Mouse (Mus musculus) heart, adult 9 months (tissue): ENCODE data around the gene Hapln4.
"Not testable (repeated sequence)": the region's sequence is repeated elsewhere in the genome, so short reads cannot be mapped to it uniquely, and the experiment has no call there.

ENCODE experiments used
- DNase-seq, 2 experiments: peaks; one replicate each; pipeline ENCODE4 v3.0.0; 2022; ENCODE audit warnings: low spot score in 2 of 2

Gene Hapln4

DNA sequence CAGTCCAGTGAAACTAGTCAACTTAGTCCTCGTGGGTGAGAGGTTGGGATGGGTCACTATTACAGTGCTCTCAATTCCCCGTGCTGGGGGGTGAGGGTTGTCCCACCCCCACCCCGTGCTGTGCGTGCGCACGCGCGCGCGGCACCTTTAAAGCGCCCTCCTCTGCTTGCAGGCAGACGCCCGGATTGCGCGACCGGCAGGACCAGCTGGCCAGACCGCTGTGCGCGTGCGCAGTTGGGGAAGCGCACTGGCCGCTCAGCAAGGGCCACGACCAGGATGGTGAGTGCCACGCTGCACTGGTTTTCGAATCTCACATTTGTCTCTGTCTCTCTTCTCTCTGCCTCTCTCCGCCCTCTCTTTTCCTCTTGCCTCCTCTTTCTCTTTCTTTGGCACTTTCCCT, at the start of gene Hapln4:
TSS of gene Hapln4 (plus strand) at position 173 of the 400 bp plus-strand sequence.
- no peak for DNase-seq

DNA sequence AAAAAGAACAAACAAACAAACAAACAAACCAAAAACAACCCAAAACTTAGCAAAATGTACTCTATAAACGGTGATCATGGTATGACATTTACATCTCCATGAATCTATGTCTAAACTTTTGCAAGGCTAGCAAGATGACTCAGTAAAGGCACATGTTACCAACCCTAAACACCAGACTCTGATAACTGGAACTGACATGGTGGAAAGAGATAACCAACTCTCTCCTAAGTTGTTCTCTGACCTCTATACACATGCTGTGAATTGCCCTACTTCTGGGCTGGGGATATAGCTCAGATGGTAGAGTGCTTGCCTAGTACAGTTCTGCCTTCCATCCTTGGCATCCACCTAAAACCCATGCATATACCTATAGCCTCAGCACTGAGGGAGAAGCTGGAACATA, 45.3 kb upstream of the Hapln4 start:
- no peak for DNase-seq

DNA sequence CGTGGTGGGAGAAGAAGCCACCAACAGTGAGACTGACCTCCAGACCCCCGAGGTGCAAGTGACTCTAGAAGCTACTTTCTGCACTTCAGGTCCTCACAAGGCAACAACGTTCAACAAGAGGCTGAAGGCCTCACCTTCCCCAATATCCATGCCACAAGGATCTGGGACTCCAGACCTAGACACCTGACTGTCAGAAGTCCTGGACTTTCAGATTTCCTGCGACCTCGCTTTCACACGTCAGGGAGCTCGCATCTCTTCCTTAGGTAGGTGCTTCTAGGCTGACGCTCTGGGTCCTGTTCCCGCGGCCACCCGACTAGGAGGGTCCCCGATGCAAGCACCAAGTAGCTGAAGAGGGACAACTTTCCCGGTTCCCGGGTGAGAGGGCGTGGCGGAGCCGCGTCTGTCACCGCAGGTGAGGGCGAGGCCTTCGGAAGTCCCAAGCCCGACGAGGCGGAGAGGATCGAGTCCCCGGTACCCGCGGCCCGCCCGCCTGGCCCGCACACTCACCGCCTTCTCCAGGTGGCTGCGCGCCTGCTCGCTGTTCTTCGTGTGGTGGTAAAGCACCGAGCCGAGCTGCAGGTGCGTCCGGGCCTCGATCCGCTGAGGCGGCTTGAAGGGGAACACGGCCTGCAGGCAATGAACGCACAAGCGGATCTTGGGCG, 41.2 kb upstream of the Hapln4 start:
- DNase-seq = no peak

DNA sequence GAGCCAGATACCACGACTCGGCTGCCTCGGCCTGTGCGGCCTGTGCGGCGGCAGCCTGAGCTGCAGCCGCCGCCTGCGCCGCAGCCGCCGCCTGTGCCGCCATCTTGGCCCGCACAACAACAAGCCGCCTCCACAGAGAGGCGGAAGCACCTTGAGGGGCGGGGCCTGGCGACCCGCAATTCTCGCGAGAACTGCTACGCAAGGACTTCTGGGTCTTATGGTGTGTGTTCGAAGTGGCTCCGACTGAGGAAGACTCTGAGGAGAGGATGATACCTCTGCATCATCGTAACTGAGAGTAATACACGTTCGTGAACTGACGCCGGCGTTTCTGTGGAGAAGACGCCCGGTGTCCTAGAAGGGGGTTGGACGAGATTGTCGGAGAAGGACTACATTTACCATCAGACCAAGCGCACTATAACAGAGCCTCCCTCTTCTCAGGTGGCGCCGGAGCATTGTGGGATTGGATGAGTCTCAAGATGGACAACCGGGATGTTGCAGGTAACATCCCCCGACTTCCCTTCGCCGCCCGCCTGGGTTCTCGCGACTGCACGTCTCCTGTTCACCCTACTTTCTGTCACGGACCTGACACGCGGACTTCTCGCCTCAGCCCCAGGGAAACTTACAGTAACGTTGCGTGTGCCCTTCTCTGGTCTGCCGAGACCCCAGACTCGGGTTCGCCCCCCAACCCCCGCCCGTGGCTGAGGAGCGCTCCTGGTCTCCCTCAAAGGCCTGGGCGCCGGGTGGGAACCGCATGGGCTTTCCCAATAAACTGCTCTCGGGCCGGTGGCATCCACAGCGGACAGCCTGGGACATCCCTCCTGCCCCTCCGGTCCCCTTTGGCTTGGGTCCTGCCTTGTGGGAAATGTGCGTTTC, 40.4 kb upstream of the Hapln4 start, which contains the start of the genes Mau2 and Sugp1:
TSS of gene Mau2 (minus strand) at position 152 of the 873 bp plus-strand sequence.
TSS of gene Sugp1 (plus strand) at position 231 of the 873 bp plus-strand sequence.
- DNase-seq = peak; percentile 89 to 97

DNA sequence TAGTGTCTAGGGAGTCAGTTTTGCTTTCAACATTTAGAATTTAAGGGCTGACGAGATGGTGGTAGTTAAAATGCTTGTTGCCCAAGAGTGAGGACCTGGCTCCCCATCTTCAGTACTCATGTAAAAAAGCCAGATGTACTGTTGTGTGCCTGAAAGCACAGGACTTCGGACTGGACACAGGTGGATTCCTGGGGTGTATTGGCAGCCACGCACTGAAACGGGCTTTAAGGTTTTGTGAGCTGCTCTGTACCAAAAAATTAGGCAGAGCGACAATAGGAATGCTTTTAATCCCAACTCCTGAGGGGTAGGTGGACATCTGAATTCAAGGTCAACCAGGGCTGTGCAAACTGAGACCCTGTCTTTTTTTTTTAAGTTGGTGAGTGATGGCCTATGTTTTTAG, 39.3 kb upstream of the Hapln4 start:
- DNase-seq = no peak

DNA sequence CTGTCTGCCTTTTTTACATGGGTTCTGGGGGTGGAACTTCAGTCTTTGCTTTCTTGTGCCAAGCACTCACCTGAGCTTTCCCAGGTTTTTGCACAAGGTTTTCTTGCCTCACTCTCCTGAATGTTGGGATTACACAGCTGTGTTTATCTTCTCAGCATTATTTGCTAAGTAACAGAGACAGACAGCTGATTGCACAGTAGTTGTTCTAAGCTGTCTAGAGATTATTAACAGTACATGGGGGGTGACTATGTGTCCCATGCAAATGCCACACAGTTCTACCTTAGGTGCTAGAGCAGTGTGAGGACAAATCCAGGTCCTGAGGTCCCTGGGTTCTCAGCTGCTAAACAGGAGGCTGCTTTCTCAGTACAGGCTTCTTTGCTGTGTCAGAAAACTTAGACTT, 33.6 kb upstream of the Hapln4 start:
- no peak for DNase-seq

DNA sequence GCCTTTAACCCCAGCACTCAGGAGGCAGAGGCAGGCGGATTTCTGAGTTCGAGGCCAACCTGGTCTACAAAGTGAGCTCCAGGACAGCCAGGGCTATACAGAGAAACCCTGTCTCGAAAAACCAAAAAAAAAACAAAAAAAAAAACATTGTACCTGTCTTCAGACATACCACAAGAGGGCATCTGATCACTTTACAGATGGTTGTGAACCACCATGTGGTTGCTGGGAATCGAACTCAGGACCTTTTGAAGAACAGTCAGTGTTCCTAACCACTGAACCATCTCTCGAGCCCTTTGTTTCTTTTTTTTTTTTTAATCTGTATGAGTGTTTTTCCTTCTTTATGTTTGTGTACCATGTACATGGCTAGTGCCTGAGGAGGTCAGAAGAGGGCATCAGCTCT, 32.8 kb upstream of the Hapln4 start:
- not testable (repeated sequence) for DNase-seq

DNA sequence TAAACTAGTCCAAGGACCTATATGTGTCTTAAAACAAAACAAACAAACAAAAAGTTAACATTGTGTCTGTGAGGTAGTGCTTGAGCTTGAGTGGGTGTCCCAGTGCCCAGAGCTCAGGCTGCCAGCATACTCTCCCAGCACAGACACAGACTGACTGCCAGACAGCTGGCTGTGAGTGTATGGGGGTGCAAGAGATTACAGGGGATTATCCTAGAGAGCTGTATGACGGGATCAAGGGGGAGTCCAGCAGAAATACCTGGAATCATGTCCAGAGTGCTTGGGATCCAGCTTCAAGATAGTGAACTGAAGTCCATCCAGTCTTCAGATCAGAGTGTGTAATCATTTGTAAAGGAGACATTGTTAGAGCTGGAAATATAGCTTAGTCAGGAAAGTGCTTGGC, 25.5 kb upstream of the Hapln4 start:
- DNase-seq = no peak

DNA sequence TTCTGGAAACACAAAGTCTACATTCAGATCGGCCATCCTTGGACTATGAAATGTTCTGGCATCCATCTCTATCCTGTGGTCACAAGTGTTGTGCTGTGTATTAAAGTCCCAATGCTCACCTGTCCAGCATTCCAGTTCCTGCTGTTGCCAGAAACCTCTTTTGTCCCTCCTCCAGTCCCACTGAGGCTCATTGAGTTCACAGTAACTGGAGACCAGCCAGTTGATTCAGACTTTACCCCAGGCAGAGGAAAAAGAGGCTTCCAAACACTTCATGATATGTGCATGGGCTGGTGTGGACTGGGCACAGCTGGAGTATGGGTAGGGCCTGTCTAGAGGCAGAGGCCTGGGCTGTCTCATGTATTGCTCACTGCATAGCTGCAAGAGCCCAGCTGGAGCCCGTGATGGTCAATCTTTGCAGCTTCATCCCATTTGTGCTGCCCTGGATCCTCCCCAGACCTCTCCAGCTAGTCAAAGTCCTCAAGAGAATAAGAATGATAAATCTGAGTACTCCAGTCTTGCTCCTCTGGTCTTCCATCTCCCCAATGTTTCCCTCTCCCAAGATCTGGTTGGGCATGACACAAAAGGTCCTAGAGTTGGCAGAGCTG, 11.3 kb upstream of the Hapln4 start:
- no peak for DNase-seq

DNA sequence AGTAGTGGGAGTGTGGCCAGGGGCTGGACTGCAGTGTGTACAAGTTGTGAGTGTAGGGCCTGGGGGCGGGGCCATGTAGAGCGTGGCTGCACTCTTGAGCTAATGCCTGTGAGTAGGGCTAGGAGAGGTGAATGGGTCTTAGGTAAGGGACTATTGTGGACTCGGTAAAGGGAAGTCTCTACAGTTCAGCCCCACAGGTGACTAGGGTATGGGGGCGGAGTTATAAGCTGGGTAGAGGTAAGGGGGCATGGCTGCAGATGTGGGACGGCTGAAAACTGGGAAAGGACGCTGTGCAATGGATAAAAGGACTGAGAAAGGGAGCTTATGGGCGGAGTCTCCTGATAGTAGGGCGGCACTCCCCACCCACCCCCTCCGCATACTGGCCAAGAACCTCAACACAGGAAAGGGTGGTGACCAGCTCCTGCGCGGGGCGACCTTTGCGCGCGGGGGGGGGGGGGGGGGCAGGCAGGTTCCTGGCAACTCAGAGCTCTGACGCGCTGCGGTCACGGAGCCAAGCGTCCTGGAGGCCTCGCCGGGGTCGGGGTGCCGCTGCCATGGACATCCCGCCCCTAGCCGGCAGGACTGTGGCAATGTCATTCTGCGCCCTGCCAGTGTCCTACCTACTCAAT, 10.7 kb upstream of the Hapln4 start, which contains the start of gene Tm6sf2:
TSS of gene Tm6sf2 (plus strand) at position 484 of the 629 bp plus-strand sequence.
- peak; percentile 28 to 35 for DNase-seq

DNA sequence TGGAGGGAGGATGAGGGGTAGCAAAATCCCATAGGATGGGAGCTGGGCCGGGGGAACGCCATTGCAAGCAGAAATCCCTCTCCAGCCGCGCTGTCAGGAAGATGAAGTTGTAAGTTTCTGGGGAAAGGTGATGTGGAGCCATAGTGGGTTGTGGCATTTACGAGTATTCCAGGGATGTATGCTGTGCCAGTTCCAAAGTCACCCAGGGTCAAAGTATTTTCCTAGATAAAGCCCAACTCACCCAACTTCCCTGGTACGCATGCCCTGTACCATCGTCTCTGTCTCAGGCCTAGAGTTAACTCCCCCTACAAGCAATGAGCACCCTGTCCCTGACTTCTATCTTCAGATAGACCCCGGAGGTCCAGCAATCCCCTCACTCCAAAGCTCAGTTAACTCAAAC, 10.1 kb upstream of the Hapln4 start:
- peak in 1 of 2 experiments; percentile 3 for DNase-seq

DNA sequence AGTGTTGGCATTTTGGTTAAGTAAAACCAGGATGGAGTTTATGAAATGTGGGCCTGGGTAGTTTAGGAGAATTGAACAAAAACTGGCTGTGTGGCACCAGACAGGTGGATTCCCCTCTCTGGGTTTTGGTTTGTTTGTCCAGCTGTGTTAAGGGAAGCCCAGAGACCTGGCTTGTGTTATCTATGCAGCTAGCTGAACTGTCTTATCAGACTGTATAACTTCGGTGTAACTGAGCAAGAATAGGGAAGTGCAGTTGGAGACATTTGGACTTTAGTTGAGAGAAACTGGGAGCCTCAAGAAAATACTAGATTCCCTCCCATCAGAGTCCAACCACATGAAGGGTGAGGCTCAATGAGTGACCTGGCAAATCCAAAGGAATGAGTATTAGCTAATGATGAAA, 9.6 kb upstream of the Hapln4 start:
- no peak for DNase-seq

DNA sequence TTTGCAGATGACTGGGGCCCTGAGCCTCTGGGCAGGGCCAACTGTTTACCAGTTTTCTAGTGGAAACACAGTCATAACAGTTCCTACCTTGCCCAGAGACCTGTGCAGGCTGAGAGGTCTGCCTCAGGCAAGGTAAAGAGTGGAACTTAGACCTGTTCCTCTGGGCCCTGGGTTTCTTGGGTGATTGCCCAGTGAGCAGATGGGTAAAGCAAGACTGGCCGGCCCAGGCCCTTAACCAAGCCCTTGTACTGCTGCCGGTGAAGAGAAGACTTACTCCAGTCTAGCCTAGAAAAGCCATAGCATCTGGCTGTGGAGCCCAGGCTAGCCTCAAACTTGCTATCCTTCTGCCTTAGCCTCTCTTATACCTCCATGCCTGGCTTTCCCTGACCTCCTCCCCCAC, 1.3 kb upstream of the Hapln4 start:
- no peak for DNase-seq

DNA sequence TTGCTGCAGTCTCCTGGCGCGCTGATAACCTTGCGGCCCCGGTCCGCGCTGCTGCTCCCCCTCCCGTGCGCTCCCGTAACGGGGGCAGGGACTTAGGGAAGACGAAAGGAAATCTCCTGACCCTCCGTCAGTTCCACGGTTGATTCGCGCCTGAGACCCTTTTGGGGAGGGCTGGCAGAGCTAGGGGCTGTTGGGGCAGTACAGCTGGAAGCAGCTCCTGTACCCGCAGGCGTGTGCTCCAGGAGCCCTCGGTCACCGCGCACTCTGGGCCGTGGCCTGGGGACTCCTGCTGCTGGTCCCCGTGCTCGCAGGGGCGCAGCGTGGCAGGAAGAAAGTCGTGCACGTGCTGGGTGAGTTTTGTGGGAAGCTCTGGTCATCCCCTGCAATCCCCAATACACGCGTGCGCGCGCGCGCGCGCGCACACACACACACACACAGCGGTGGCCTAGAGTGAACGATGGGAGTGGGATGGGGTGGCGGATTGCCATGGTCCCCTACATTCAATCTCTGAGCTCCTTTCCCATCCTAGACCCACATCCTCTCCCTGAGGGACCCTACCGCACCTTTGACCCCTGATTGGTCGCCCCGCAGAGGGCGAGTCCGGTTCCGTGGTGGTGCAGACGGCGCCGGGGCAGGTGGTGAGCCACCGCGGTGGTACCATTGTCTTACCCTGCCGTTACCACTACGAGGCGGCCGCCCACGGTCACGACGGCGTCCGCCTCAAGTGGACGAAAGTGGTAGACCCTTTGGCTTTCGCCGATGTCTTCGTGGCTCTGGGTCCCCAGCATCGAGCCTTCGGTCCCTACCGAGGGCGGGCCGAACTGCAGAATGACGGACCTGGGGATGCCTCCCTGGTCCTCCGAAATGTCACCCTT, 1.2 kb downstream of the Hapln4 start:
- DNase-seq = no peak

DNA sequence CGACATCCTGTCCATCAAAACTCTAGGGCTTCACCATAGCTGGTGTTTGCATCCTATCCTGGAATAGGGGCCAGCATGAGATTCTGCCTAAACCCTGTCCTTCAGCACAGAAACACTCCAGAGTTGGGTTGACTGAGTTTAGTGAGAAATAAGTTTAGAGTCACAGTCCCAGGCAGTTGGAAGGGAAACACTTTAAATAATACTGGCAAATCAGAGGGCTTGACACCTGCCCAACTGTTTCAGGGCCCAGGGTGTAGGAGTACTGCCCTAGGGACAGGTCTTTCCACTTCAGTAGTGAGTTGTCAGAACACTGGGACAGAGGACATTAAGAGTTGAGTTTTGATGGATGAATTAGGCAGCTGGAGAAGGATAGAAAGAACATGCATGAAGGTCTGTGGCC, 2.9 kb downstream of the Hapln4 start:
- no peak for DNase-seq

DNA sequence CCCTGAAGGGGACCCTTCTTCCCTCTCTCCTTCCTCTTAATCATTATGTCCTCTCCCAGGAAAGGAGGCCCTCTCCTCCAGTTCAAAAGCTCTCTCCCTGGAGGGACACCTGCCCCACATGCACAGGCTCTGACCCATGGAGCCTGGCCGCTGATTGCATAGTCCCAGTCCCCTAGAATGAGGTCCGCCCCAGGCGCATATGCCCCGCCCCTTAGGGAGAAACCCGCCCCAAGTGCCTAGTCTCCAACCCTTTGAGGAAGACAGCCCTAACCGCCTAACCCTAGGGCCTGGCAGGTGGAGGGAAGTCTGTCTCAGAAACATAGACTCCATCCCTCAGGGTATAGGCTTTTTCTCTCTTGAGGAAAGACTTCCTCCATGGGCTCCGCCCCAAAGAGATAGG, 4.0 kb downstream of the Hapln4 start:
- no peak for DNase-seq

DNA sequence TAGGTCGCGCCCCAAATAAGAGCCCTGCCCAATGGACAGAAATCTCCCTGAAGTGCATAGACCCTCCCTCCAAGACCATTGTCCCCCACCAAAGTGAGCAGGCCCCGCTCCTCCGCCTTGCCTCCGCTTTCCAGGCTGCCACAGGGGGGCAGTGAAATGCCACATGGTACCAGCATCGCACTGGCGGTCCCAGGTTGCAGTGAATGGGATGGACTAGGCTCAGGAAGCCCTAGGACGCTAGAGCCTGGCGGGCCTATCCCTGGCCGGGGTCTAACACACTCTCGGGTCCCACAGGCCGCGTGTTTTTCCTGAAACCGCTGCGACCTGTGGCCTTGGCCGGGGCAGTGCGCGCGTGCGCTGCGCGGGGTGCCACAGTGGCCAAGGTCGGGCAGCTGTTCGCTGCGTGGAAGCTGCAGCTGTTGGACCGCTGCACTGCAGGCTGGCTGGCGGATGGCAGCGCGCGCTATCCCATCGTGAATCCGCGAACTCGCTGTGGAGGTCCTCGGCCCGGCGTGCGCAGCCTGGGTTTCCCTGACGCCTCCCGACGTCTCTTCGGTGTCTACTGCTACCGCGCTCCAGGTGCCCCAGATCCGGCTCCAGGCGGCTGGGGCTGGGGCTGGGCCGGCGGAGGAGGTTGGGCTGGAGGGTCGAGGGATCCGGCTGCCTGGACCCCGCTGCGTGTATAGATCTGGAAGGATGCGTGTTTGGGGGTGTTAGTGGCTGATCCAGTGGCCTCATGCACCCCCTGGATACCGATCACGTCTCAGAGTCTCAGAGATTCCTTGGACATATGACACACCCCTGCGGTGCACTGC, 4.8 kb downstream of the Hapln4 start:
- no peak for DNase-seq

DNA sequence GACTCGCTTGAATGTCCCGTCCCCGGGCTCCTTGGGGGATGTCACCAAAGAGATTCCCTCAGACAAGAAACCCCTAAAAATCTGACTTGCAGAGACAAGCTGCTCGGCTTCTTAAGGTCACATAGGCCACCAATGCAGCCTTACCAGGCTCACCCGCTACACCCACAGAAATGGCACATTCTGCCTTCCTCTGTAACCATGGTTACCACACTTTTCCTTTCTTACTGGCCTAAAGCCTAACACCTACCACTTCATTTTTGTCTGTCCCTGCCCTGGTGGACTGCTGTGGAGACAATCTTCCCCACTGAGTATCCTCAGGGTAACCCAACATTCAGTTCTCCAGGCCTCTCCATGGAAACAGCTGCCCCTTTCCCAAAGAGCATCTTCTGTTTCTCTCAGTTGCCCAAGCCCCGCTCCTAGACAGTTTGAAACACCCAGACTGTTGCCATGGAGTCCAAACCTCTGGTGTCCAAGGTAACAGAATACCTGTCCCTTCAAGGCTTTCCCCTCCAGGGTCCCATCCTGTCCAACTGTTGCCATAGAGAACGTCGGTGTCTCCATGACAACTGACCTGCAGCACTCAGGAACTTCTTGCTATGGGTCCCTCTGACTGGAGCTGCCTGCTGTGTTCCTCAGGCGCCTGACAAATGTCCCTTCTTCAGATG, 6.2 kb downstream of the Hapln4 start:
- DNase-seq = no peak

DNA sequence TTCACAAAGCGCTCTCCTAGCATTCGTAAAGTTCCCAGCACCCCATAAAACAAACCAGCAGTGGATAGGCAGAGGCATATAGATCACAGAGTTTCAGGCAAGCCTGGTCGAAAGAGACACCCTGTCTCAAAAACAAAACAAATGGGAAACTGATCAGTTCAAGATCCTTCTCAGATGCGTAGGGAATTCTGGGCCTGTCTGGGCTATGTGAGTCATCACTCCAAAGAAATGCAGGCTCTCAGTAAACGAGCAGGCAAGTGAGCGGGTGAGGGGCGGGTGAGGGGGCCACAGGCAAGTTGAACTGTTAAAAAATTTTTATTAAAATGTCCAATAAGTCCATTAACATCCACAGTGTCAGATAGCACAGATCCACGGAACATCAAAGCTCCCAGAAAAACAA, 9.5 kb downstream of the Hapln4 start:
- no peak for DNase-seq

DNA sequence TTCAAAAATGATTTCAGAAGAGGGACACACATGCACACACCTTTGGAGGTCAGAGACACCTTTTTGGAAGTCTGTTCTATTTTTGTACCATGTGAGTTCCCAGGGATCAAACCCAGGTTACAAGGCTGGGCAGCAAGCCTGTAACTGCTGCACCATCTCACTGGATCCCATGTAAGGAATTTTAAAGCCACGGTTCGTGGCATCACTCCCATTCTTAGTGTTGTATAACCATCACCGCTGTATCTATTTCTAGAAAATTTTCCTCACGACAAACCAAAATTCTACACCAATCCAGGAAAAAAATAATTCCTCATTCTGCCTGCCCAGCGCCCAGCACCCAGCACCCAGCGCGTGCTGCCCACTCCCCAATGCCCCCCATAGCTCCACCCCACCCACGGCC, 16.0 kb downstream of the Hapln4 start:
- no peak for DNase-seq
